Mouse (Mus musculus) layer of hippocampus, adult 8-10 months (tissue): ENCODE data around the gene Myo18b. TPM values are rescaled to one million over a fixed set of nuclear protein-coding genes. Genes with fewer than 3 reads are reported as not detected.

Source experiments
- DNase-seq, 2 experiments: peaks; one replicate each; pipeline ENCODE4 v3.0.0; 2022; ENCODE audit warnings: low spot score in 2 of 2
- total RNA-seq, 4 experiments: library from RNA; stranded (reverse); gene quantifications; 2 replicates each; pipeline ENCODE4 v1.2.4; 2022

The Myo18b gene
- total RNA-seq, 4 experiments from 2014 or later = 1.5 to 2.1 (median 1.8) TPM

- no peak for DNase-seq
Observed at GRCm38 (mm10) chr5:112815051-112815450, 81.1 kb downstream of the Myo18b start.

- DNase-seq = no peak
Observed at GRCm38 (mm10) chr5:112807629-112808028, 88.5 kb downstream of the Myo18b start.

- no peak for DNase-seq
Observed at GRCm38 (mm10) chr5:112796086-112796485, 100.1 kb downstream of the Myo18b start.

GRCm38 (mm10) chr5:112791792-112792780 lies 104.1 kb downstream of the Myo18b start:
- no peak for DNase-seq

GRCm38 (mm10) chr5:112790376-112791111 lies 105.6 kb downstream of the Myo18b start:
- DNase-seq = no peak

GRCm38 (mm10) chr5:112788441-112788840 lies 107.7 kb downstream of the Myo18b start:
- DNase-seq = no peak

- DNase-seq = no peak
Observed at GRCm38 (mm10) chr5:112786788-112787187, 109.4 kb downstream of the Myo18b start.

- DNase-seq = no peak
Observed at GRCm38 (mm10) chr5:112786031-112786430, 110.1 kb downstream of the Myo18b start.

- DNase-seq = peak; percentile 77 to 82
Observed at GRCm38 (mm10) chr5:112781719-112782118, 114.4 kb downstream of the Myo18b start.

- DNase-seq = no peak
Observed at GRCm38 (mm10) chr5:112781231-112781630, 114.9 kb downstream of the Myo18b start.

GRCm38 (mm10) chr5:112780383-112780782 lies 115.8 kb downstream of the Myo18b start:
- peak; percentile 42 to 60 for DNase-seq

- no peak for DNase-seq
Observed at GRCm38 (mm10) chr5:112776781-112777405, 119.3 kb downstream of the Myo18b start.

GRCm38 (mm10) chr5:112773429-112773828 lies 122.7 kb downstream of the Myo18b start:
- DNase-seq = no peak

- no peak for DNase-seq
Observed at GRCm38 (mm10) chr5:112771376-112771901, 124.7 kb downstream of the Myo18b start.

GRCm38 (mm10) chr5:112769721-112770119 lies 126.4 kb downstream of the Myo18b start:
- no peak for DNase-seq

GRCm38 (mm10) chr5:112769020-112769720 lies 127.0 kb downstream of the Myo18b start:
- no peak for DNase-seq

- DNase-seq = no peak
Observed at GRCm38 (mm10) chr5:112768556-112768955, 127.6 kb downstream of the Myo18b start.

- no peak for DNase-seq
Observed at GRCm38 (mm10) chr5:112761415-112762075, 134.6 kb downstream of the Myo18b start.

- no peak for DNase-seq
Observed at GRCm38 (mm10) chr5:112755581-112755980, 140.6 kb downstream of the Myo18b start.

- no peak for DNase-seq
Observed at GRCm38 (mm10) chr5:112749634-112750033, 146.5 kb downstream of the Myo18b start.
